Mouse (Mus musculus): ENCODE data around the gene Ago3.

- TF ChIP-seq CTCF (IDR thresholded peaks at IDR 0.05; ENCODE audit: low read depth, low read length), result no peak
- no peak for TF ChIP-seq POLR2A (IDR thresholded peaks at IDR 0.05; ENCODE audit: extremely low read depth, insufficient read depth, low read length)
Observed at GRCm38 (mm10) chr4:126450268-126450667, 20.9 kb upstream of the Ago3 start.
